Mouse (Mus musculus) kidney, adult 2 months (tissue): Measurements from ENCODE around the gene Gm13757.

ENCODE experiments used
- CTCF ChIP-seq: fragments of 200-500 bp; conservative IDR thresholded peaks from 2 replicates; pipeline ENCODE4 v1.5.1; 2011; ENCODE audit warnings: low read depth, mild to moderate bottlenecking, control low read depth, low read length, moderate library complexity, mixed read lengths; ENCODE audit not compliant: insufficient read depth, insufficient read length
- POLR2A ChIP-seq: fragments of 200-500 bp; IDR thresholded peaks from one replicate; pipeline ENCODE4 v1.6.1; 2011; ENCODE audit warnings: low read depth, low read length, control low read depth

- TF ChIP-seq POLR2A (no peak), CTCF (no peak)
Measured at GRCm38 (mm10) chr2:88449031-88449430, at the start of gene Gm13757.
